Mouse (Mus musculus) neural tube, embryonic 13.5 days (tissue): Measurements from ENCODE around the gene H2-Aa. TPM values are rescaled to one million over a fixed set of nuclear protein-coding genes. Genes with fewer than 3 reads are reported as not detected.

Experiments used
- ATAC-seq: fragments of 200-750 bp; cut with Nextera tagmentation; 2 replicates; pipeline ENCODE4 v1.8.0; 2017; ENCODE audit warnings: low read depth, mild to moderate bottlenecking, moderate TSS enrichment, moderate library complexity
- H3K27ac ChIP-seq: fragments of 300-500 bp; sonication (generic); replicated peaks from 2 replicates; pipeline ENCODE4 v1.5.1; 2015; ENCODE audit warnings: moderate library complexity, mild to moderate bottlenecking, inconsistent platforms
- H3K27me3 ChIP-seq: fragments of 300-500 bp; sonication (generic); 2 replicates; pipeline ENCODE4 v1.6.1; 2015; ENCODE audit warnings: mild to moderate bottlenecking, inconsistent platforms
- H3K36me3 ChIP-seq: fragments of 300-500 bp; sonication (generic); 2 replicates; pipeline ENCODE4 v1.6.1; 2015; ENCODE audit warnings: mild to moderate bottlenecking, inconsistent platforms
- H3K4me1 ChIP-seq: fragments of 300-500 bp; sonication (generic); replicated peaks from 2 replicates; pipeline ENCODE4 v1.6.1; 2015; ENCODE audit warnings: inconsistent platforms
- H3K4me2 ChIP-seq: fragments of 300-500 bp; sonication (generic); 2 replicates; pipeline ENCODE4 v1.6.1; 2015; ENCODE audit warnings: inconsistent platforms, mild to moderate bottlenecking, moderate library complexity
- H3K4me3 ChIP-seq: fragments of 300-500 bp; sonication (generic); 2 replicates; pipeline ENCODE4 v1.5.1; 2015; ENCODE audit warnings: mild to moderate bottlenecking, inconsistent platforms
- H3K9ac ChIP-seq: fragments of 300-500 bp; sonication (generic); 2 replicates; pipeline ENCODE4 v1.6.1; 2015; ENCODE audit warnings: moderate library complexity, mild to moderate bottlenecking, inconsistent platforms
- H3K9me3 ChIP-seq: fragments of 300-500 bp; sonication (generic); 2 replicates; pipeline ENCODE4 v1.6.1; 2016; ENCODE audit warnings: inconsistent platforms
- WGBS: fragments of 180-500 bp; shearing (Covaris S2); methylation state at CpG from one replicate; pipeline ENCODE4 v1.1.7; 2015; 5-methylcytosine and 5-hydroxymethylcytosine counted together
- polyA plus RNA-seq: library from polyadenylated mRNA; unstranded; fragments of >200 nt; fragmentation: Nextera tagmentation; extraction: Ambion mirVana; gene quantifications from 2 replicates; pipeline ENCODE4 v1.2.1, GENCODE M21; 2015

The H2-Aa gene
- polyA plus RNA-seq, 1 experiment from 2014 or later: 0.63 TPM

DNA sequence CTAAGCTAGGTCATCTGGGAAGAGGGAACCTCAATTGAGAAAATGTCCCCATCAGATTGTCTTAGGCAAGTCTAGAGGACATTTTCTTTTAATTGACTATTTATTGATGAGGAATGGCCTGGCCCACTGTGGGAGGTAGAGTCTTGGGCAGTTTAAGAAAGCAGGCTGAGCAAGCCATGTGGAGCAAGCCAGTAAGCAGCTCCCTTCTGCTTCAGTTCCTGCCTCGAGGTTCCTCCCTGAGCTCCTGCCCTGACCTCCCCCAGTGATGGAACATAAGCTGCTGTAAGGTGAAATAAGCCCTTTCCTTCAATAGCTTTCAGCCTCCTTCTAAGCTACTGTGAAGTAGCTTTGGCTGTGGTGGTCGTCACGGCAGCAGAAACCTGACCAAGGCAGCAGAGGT, 49.9 kb downstream of the H2-Aa start:
- Histone ChIP-seq H3K4me3 (no peak overlapping the region), H3K4me1 (no peaks in the 10 kb centered on the region), H3K27ac (no peak overlapping the region), H3K27me3 (no peaks in the 10 kb centered on the region), H3K36me3 (no peaks in the 10 kb centered on the region), H3K9ac (no peak overlapping the region), H3K9me3 (no peaks in the 10 kb centered on the region), H3K4me2 (no peak overlapping the region)
- no peak for ATAC-seq
- 84% methylated on average over 3 of the region's 3 CpGs for WGBS

DNA sequence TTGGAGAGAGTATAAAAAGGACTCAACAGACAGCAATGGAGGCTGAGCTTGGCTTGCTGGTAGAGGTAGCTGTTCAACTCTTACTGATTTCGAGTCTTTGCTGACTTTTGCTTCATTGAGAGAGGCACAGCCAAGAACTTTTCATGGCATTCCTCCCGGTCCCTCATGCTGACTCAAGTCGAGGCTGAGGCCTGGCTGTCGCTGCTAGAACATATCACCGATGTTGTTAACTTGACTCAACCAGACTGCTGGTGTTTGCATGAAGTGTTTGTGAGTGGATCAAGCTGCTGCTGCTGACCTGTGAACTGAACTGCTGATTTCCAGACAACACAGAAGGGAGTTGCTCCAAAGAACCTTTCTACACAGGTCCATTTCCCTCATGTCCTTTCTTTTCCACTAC, 50.9 kb downstream of the H2-Aa start:
- no peak overlapping the region for H3K9ac ChIP-seq
- no peak overlapping the region for H3K27ac ChIP-seq
- ATAC-seq: no peak
- H3K36me3 ChIP-seq: no peaks in the 10 kb centered on the region
- no peaks in the 10 kb centered on the region for H3K27me3 ChIP-seq
- no peak overlapping the region for H3K4me2 ChIP-seq
- 86% methylated on average over 5 of the region's 5 CpGs for WGBS
- H3K4me1 ChIP-seq: no peaks in the 10 kb centered on the region
- no peak overlapping the region for H3K4me3 ChIP-seq
- no peaks in the 10 kb centered on the region for H3K9me3 ChIP-seq

DNA sequence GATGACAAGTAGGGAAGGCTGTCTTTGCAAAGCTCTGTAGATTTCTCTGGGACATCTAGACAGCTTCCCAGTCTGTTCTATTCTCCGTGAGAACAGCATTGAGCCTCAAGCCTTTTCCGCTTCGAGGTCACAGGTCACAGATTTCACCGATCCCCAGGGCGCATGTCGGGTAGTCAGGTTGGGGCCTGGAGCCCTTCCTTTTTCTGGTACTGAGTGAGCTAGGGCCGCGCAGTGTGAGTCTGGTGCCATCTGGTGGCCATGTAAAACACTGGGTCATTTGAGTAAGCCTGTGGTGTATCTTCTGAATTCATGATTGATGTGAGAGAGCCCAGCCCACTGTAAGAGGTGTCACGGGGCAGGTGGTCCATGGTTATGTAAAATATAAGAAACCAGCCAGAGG, 52.7 kb downstream of the H2-Aa start:
- H3K9me3 ChIP-seq: no peaks in the 10 kb centered on the region
- ATAC-seq: no peak
- WGBS: 62% methylated on average over 9 of the region's 9 CpGs
- H3K27me3 ChIP-seq: no peaks in the 10 kb centered on the region
- H3K9ac ChIP-seq: no peak overlapping the region
- H3K4me1 ChIP-seq: no peaks in the 10 kb centered on the region
- no peak overlapping the region for H3K27ac ChIP-seq
- H3K4me2 ChIP-seq: no peak overlapping the region
- H3K36me3 ChIP-seq: no peaks in the 10 kb centered on the region
- no peak overlapping the region for H3K4me3 ChIP-seq

Other genes starting within 250 kb of the H2-Aa start
- gene Col11a2, start 248.4 kb downstream of the H2-Aa start, polyA plus RNA-seq: 4.5 and 4.7 TPM in 2 replicates
- gene H2-Oa, start 195.5 kb downstream of the H2-Aa start, polyA plus RNA-seq: 0.24 and 0.41 TPM in 2 replicates
- gene H2-DMa, start 168.3 kb downstream of the H2-Aa start, polyA plus RNA-seq: 16.0 and 17.7 TPM in 2 replicates
- 137 and 167 TPM in 2 replicates for gene Brd2, start 165.2 kb downstream of the H2-Aa start, polyA plus RNA-seq
- gene H2-DMb2, start 144.5 kb downstream of the H2-Aa start, polyA plus RNA-seq: not detected in 2 replicates
- gene H2-DMb1, start 134.8 kb downstream of the H2-Aa start, polyA plus RNA-seq: not detected in 2 replicates
- gene Tap1, start 100.3 kb downstream of the H2-Aa start, polyA plus RNA-seq: 0.60 and 1.4 TPM in 2 replicates
- 0.98 and 1.2 TPM in 2 replicates for gene Psmb9, start 100.1 kb downstream of the H2-Aa start, polyA plus RNA-seq
- gene Psmb8, start 90.1 kb downstream of the H2-Aa start, polyA plus RNA-seq: 2.6 and 3.5 TPM in 2 replicates
- 0.95 and 1.5 TPM in 2 replicates for gene Tap2, start 84.3 kb downstream of the H2-Aa start, polyA plus RNA-seq
- not detected in 2 replicates for gene H2-Ob, start 48.9 kb downstream of the H2-Aa start, polyA plus RNA-seq
- gene H2-Ab1, start 30.1 kb downstream of the H2-Aa start, polyA plus RNA-seq: 1.2 and 2.3 TPM in 2 replicates
- gene H2-Eb1, start 18.0 kb upstream of the H2-Aa start, polyA plus RNA-seq: 2.8 and 2.9 TPM in 2 replicates
- 0.13 and 0.25 TPM in 2 replicates for gene H2-Eb2, start 37.8 kb upstream of the H2-Aa start, polyA plus RNA-seq
- gene Btnl2, start 67.0 kb upstream of the H2-Aa start, polyA plus RNA-seq: not detected in 2 replicates
- gene Btnl1, start 89.3 kb upstream of the H2-Aa start, polyA plus RNA-seq: not detected in 2 replicates
- gene BC051142, start 111.0 kb upstream of the H2-Aa start, polyA plus RNA-seq: 2.7 and 2.8 TPM in 2 replicates
- gene Btnl4, start 189.5 kb upstream of the H2-Aa start, polyA plus RNA-seq: not detected in 2 replicates
- gene Btnl6, start 229.5 kb upstream of the H2-Aa start, polyA plus RNA-seq: not detected in 2 replicates